Mouse (Mus musculus) small intestine, adult 2 months (tissue): ENCODE results near the gene Gm43064.

Experiments
- CTCF ChIP-seq: fragments of 200-500 bp; IDR thresholded peaks from 2 replicates; pipeline ENCODE4 v1.5.1; 2012; ENCODE audit warnings: low read depth, mild to moderate bottlenecking, control low read depth, inconsistent platforms, low read length, moderate library complexity, mixed read lengths; ENCODE audit not compliant: insufficient replicate concordance, insufficient read length; ENCODE audit errors: extremely low read depth
- POLR2A ChIP-seq: fragments of 200-500 bp; IDR thresholded peaks from 2 replicates; pipeline ENCODE4 v1.6.1; 2012; ENCODE audit warnings: low read depth, mild to moderate bottlenecking, control low read depth, inconsistent platforms, low read length, moderate library complexity

DNA sequence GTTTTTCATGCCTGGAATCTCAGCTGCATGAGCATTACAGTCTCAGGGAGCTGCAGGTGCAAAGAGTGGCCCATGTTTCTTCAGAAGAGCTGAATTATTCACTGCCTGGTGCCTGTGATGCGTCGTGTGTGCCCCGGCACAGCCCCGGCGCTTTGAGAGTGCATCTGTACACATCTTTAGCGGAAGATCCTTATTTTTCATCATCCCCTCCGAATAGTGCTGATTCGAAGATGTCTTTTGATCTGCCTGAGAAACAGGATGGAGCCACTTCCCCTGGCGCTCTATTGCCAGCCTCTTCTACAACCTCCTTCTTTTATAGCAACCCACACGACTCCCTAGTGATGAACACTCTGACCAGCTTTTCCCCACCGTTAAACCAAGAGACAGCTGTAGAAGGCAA lies 76.6 kb downstream of the Gm43064 start:
- TF ChIP-seq CTCF (no peak), POLR2A (no peak)
